Mouse (Mus musculus): Measurements from ENCODE around the gene Mrpl21. TPM values are rescaled to one million over a fixed set of nuclear protein-coding genes. Genes with fewer than 3 reads are reported as not detected.

The Mrpl21 gene
- 81.6 and 87.2 TPM in 2 replicates for polyA plus RNA-seq (2015; fragmentation: Nextera tagmentation; extraction: Ambion mirVana)

DNA sequence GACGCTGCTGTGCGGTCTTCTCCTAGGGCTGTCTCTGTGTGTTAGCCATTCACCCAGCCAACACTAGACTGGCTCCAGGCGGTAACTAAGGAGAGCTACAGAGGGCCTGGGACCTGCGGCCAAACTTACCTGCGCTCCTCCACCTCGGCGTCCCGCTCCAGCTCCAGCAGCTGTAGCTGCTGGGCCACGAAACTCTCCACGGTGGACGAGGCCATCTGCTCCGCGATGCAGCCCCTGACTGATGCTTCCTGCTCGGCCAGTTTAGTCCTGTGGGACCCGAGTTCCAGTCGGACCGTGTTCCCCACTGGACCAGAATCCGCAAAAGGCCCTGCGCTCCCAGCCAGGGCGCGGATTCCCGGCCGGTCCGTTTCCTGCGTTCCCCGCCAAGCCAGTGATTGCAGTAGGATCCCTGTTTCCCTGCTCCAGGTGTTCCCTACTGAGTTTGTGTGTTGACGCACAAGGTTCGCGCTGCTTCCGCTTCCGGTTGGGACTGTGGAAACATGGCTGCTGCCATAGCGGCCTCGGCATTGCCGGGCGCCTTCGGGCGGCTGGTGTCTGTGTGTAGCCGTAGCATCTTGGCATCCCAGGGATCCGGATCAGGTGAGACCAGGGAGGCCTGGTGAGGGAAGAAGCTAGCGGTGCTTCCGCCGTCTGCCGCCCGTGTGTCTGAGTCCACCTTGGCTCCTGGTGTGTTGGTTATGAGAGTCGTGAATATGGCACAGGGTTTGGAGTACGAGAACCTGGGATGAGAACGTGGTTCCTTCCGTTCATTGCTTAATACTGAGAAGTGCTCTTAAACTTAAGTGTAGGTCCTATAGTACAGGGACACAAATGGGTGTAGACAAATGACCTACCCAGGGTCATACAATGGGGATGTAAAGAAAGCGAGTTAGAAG is at the start of gene Mrpl21, which contains the start of gene Ighmbp2:
Gene Mrpl21 (plus strand): TSS at position 330 of the 896 bp plus-strand sequence.
Gene Ighmbp2 (minus strand): TSS at position 446 of the 896 bp plus-strand sequence.
- Histone ChIP-seq H3K27ac (replicated peaks) (peak within 1 kb of the TSS; percentile 72), H3K4me2 (replicated peaks; ENCODE audit: low read depth) (peak within 1 kb of the TSS; percentile 77), H3K27me3 (ENCODE audit: control insufficient read depth, insufficient read depth, low read length) (no peaks in the 10 kb centered on the region), H3K9me3 (ENCODE audit: control insufficient read depth, low read length) (no peaks in the 10 kb centered on the region), H3K36me3 (ENCODE audit: control insufficient read depth, insufficient read depth, low read length) (peaks cover 3% of the 10 kb centered on the region; the same call in 1 of the 2 replicates), H3K9ac (ENCODE audit: low read length) (peak within 1 kb of the TSS; percentile 80), H3K4me3 (ENCODE audit: low read depth, low read length) (peak within 1 kb of the TSS; percentile 59), H3K4me1 (replicated peaks; ENCODE audit: control insufficient read depth, insufficient read depth) (peaks cover 2% of the 10 kb centered on the region; the same call in 1 of the 2 replicates)
- under 1% methylated on average over 49 of the region's 49 CpGs for WGBS
- DNase-seq (ENCODE audit: low spot score) (peak; percentile 93), ATAC-seq (ENCODE audit: low FRiP score, low TSS enrichment) (peak; percentile 94)
- TF ChIP-seq CTCF (IDR thresholded peaks at IDR 0.05; ENCODE audit: low read depth) (no peak; the same call in 1 of the 2 replicates), EP300 (optimal IDR thresholded peaks at IDR 0.05) (no peak)

DNA sequence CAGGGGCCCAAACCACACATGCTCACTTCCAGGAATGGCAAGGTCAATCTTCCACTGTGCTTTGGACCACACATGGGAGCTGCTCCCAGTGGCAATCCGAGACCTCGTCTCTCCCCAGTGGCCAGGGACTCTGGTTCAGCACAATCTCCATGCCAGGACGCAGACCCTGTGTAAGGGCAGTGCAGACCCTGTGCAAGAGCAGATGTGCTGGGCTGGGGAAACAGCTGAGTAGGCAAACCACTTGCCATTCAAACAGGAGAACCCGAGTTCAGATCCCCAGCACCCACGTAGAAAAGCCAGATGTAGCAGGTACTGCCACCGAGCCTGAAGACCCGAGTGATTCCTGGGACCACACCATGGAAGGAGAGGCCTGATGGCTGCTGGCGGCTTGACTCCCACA is 22.7 kb upstream of the Mrpl21 start:
- ATAC-seq (ENCODE audit: low FRiP score, low TSS enrichment) (no peak), DNase-seq (ENCODE audit: low spot score) (no peak)
- 94% methylated on average over 8 of the region's 8 CpGs for WGBS
- Histone ChIP-seq H3K27ac (replicated peaks) (no peak overlapping the region), H3K4me3 (ENCODE audit: low read depth, low read length) (no peak overlapping the region), H3K4me2 (replicated peaks; ENCODE audit: low read depth) (no peak overlapping the region), H3K9ac (ENCODE audit: low read length) (no peak overlapping the region), H3K36me3 (ENCODE audit: control insufficient read depth, insufficient read depth, low read length) (peaks cover 21% of the 10 kb centered on the region), H3K4me1 (replicated peaks; ENCODE audit: control insufficient read depth, insufficient read depth) (no peaks in the 10 kb centered on the region), H3K9me3 (ENCODE audit: control insufficient read depth, low read length) (no peaks in the 10 kb centered on the region), H3K27me3 (ENCODE audit: control insufficient read depth, insufficient read depth, low read length) (no peaks in the 10 kb centered on the region)
- TF ChIP-seq EP300 (optimal IDR thresholded peaks at IDR 0.05) (no peak), CTCF (IDR thresholded peaks at IDR 0.05; ENCODE audit: low read depth) (no peak)

DNA sequence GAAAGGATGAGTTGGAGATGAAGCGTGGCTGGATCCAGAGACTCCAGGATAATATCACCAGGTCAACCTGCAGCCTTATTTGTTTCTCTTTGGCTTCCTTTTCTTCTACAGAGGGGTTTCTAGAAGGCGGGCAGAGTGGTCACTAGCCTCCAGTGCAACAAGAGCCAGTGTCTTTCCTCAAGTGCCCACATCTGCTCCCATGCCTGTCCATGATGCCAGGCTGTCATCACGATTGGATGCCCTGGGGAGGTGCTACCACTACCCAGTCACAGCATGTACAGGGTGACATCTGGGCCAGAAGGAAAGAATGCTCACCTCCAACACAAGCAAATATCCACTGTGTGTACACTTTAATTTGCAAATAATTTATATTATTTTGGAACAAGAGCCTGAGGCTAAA is 22.1 kb upstream of the Mrpl21 start:
- Histone ChIP-seq H3K36me3 (ENCODE audit: control insufficient read depth, insufficient read depth, low read length) (peaks cover 24% of the 10 kb centered on the region), H3K4me3 (ENCODE audit: low read depth, low read length) (no peak overlapping the region), H3K4me2 (replicated peaks; ENCODE audit: low read depth) (no peak overlapping the region), H3K9me3 (ENCODE audit: control insufficient read depth, low read length) (no peaks in the 10 kb centered on the region), H3K4me1 (replicated peaks; ENCODE audit: control insufficient read depth, insufficient read depth) (no peaks in the 10 kb centered on the region), H3K27ac (replicated peaks) (no peak overlapping the region), H3K9ac (ENCODE audit: low read length) (no peak overlapping the region), H3K27me3 (ENCODE audit: control insufficient read depth, insufficient read depth, low read length) (no peaks in the 10 kb centered on the region)
- DNase-seq (ENCODE audit: low spot score) (no peak), ATAC-seq (ENCODE audit: low FRiP score, low TSS enrichment) (no peak)
- WGBS: 79% methylated on average over 3 of the region's 3 CpGs
- TF ChIP-seq EP300 (optimal IDR thresholded peaks at IDR 0.05) (no peak), CTCF (IDR thresholded peaks at IDR 0.05; ENCODE audit: low read depth) (no peak)

DNA sequence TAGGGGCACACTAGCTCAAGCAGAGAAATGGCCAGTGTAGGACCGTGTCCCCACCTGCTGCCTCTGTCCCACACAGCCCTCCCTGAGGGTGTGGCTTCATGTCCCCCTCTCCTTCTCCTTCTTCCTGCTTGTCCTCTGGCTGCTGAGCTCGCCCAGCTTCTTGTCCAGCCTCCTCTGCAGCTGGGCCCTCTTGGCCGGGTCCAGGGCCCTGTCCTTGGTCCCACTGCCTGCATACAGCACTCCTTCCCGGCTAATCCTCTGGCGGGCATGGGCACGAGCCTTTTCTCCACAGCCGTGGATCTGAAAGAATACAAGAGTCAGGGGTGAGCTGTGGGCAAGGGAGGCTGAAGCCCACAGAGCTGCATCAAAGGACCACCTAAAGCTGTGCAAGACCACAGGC is 21.4 kb upstream of the Mrpl21 start:
- Histone ChIP-seq H3K4me1 (replicated peaks; ENCODE audit: control insufficient read depth, insufficient read depth) (no peaks in the 10 kb centered on the region), H3K27ac (replicated peaks) (no peak overlapping the region), H3K4me2 (replicated peaks; ENCODE audit: low read depth) (no peak overlapping the region), H3K9me3 (ENCODE audit: control insufficient read depth, low read length) (no peaks in the 10 kb centered on the region), H3K9ac (ENCODE audit: low read length) (no peak overlapping the region), H3K36me3 (ENCODE audit: control insufficient read depth, insufficient read depth, low read length) (peaks cover 27% of the 10 kb centered on the region), H3K4me3 (ENCODE audit: low read depth, low read length) (no peak overlapping the region), H3K27me3 (ENCODE audit: control insufficient read depth, insufficient read depth, low read length) (no peaks in the 10 kb centered on the region)
- ATAC-seq (ENCODE audit: low FRiP score, low TSS enrichment) (no peak), DNase-seq (ENCODE audit: low spot score) (peak; percentile 12)
- no peak for TF ChIP-seq CTCF (IDR thresholded peaks at IDR 0.05; ENCODE audit: low read depth)
- TF ChIP-seq EP300 (optimal IDR thresholded peaks at IDR 0.05): no peak
- WGBS: 88% methylated on average over 7 of the region's 7 CpGs

DNA sequence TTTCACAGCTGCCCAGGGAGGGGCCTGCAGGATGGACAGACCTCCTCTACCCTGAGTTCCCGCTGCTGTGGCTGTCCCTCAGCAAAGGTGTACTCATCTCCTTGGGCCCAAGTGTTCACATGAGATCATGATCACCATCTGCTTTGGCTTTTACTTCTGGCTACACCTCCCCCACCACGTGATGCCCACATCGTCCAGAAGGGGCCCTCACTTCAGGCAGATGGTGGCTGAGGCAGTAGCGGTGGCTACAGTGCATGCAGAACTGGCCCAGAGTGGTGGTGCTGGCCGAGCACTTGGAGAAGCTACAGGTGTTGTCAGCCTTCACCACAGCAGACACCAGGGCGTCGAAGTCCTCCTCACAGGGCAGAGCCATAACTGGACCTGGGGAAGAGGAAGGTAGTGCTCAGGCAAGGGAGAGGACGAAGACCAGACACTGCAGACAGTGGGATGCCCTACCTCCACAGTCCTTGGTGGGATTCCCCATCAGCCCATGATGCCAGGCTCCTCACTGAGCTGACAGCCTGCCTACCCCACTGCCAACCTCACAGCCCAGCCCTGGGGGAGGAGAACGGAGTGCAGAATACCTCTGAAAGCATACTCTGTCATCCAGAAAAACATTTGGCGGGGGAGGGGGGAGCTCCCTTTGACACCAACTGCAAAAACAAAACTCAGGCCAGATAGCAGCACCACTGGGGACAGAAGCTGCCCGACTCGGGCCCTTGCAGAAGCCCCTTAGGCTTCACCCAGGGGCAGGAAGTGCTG is 20.8 kb upstream of the Mrpl21 start:
- DNase-seq (ENCODE audit: low spot score) (peak; percentile 11), ATAC-seq (ENCODE audit: low FRiP score, low TSS enrichment) (no peak)
- H3K27me3 ChIP-seq (ENCODE audit: control insufficient read depth, insufficient read depth, low read length): no peaks in the 10 kb centered on the region
- H3K36me3 ChIP-seq (ENCODE audit: control insufficient read depth, insufficient read depth, low read length): peaks cover 29% of the 10 kb centered on the region
- H3K9ac ChIP-seq (ENCODE audit: low read length): no peak overlapping the region
- no peaks in the 10 kb centered on the region for H3K4me1 ChIP-seq (replicated peaks; ENCODE audit: control insufficient read depth, insufficient read depth)
- H3K4me3 ChIP-seq (ENCODE audit: low read depth, low read length): no peak overlapping the region
- no peak overlapping the region for H3K27ac ChIP-seq (replicated peaks)
- TF ChIP-seq CTCF (IDR thresholded peaks at IDR 0.05; ENCODE audit: low read depth) (peak; percentile 12; the same call in 1 of the 2 replicates), EP300 (optimal IDR thresholded peaks at IDR 0.05) (no peak)
- no peaks in the 10 kb centered on the region for H3K9me3 ChIP-seq (ENCODE audit: control insufficient read depth, low read length)
- 84% methylated on average over 12 of the region's 12 CpGs for WGBS
- no peak overlapping the region for H3K4me2 ChIP-seq (replicated peaks; ENCODE audit: low read depth)

Measured in stomach, postnatal 0 days (tissue).